Mouse (Mus musculus): ENCODE results near the gene Mib2. TPM values are rescaled to one million over a fixed set of nuclear protein-coding genes. Genes with fewer than 3 reads are reported as not detected.

The Mib2 gene
- polyA plus RNA-seq, 1 experiment from 2014 or later: 39.1 TPM

DNA sequence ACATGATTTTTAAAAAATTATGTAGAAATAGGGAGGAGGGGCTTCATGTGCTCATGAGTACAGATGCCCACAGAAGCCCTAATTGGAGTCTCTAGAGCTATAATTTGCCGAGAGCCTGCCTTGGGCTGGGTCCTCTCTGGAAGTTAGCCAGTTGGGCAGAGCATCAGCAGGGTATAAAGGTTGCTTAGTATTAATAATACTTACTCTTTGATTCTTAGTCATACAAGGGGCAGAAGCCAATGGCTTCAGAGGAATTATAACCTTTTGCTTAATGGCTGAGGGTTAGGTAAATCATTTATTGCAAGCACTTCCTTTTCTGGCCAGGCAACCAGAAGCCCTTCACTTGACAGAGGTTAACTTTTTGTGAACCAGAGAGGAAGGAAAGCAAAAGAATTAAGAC is 25.5 kb downstream of the Mib2 start:
- ATAC-seq (ENCODE audit: low FRiP score): no peak
- no peak overlapping the region for H3K4me2 ChIP-seq (replicated peaks)

DNA sequence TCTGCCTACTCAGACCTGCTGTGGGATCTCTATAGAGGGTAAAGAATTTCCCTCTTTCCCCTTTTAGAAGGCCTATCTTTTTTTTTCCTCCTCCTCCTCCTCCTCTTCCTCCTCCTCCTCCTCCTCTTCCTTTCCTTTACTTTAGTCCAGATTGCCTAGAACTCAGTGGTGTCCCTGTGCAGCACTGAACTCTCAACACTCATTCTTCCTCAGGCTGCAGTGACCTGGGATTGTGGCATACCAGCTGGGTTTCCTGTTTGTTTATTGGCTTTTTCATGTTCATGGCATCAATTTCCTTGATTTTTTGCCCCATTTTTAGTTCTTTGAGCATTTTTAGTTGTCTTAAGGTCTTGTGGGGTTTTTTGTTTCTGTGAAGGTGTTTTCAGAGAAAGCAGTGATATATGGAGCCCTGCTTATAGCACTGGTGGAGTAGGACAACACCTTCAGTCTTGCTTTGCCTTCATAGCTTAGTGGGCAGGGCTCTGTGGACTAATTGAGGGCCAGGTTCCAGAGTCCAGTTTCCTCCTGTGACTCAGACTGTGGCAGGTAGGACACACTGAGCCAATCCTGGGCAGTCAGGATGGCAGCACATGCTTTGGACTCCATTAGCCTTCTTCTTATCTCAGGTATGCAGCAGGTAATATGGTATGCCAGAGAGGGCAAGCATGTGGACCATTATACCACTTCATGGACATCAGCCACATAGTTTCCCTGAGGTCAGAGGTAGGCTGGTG is 33.1 kb downstream of the Mib2 start:
- Histone ChIP-seq H3K4me1 (no peaks in the 10 kb centered on the region), H3K9me3 (replicated peaks) (no peaks in the 10 kb centered on the region), H3K27me3 (no peaks in the 10 kb centered on the region), H3K27ac (no peak overlapping the region), H3K4me2 (replicated peaks) (no peak overlapping the region), H3K4me3 (no peak overlapping the region), H3K36me3 (peaks cover 87% of the 10 kb centered on the region), H3K9ac (no peak overlapping the region)
- ATAC-seq (ENCODE audit: low FRiP score): no peak

More for the DNA sequence above, 25.5 kb downstream of the Mib2 start:
- H3K36me3 ChIP-seq: peaks cover 79% of the 10 kb centered on the region
- H3K4me3 ChIP-seq: no peak overlapping the region
- H3K9me3 ChIP-seq (replicated peaks): no peaks in the 10 kb centered on the region
- no peak overlapping the region for H3K9ac ChIP-seq
- H3K27me3 ChIP-seq: no peaks in the 10 kb centered on the region
- no peaks in the 10 kb centered on the region for H3K4me1 ChIP-seq
- WGBS: 91% methylated on average over 1 of the region's 1 CpGs
- H3K27ac ChIP-seq: no peak overlapping the region

DNA sequence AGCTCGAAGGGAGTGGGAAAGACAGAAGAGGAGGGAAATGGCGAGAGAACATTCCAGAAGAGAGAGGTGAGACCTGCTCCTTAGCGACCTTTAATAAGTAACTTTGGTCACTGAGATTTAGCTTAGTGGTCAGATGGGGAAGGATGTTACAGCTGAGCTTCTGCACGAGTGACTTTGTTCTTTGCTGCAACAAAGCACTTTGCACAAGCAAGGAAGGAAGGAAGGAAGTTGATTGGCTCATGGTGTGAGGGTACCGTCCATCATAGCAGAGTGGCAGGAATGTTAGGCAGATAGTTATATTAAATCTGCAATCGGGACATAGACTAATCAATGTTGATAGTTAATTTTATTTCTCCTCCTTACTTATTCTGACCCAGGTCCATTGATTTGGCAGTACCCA is 38.7 kb downstream of the Mib2 start:
- Histone ChIP-seq H3K4me3 (no peak overlapping the region), H3K4me2 (replicated peaks) (no peak overlapping the region), H3K9me3 (replicated peaks) (no peaks in the 10 kb centered on the region), H3K4me1 (peaks cover 2% of the 10 kb centered on the region; the same call in 1 of the 2 replicates), H3K27me3 (no peaks in the 10 kb centered on the region), H3K27ac (no peak overlapping the region), H3K9ac (no peak overlapping the region), H3K36me3 (peaks cover 68% of the 10 kb centered on the region)
- WGBS: 87% methylated on average over 6 of the region's 6 CpGs
- ATAC-seq (ENCODE audit: low FRiP score): no peak

DNA sequence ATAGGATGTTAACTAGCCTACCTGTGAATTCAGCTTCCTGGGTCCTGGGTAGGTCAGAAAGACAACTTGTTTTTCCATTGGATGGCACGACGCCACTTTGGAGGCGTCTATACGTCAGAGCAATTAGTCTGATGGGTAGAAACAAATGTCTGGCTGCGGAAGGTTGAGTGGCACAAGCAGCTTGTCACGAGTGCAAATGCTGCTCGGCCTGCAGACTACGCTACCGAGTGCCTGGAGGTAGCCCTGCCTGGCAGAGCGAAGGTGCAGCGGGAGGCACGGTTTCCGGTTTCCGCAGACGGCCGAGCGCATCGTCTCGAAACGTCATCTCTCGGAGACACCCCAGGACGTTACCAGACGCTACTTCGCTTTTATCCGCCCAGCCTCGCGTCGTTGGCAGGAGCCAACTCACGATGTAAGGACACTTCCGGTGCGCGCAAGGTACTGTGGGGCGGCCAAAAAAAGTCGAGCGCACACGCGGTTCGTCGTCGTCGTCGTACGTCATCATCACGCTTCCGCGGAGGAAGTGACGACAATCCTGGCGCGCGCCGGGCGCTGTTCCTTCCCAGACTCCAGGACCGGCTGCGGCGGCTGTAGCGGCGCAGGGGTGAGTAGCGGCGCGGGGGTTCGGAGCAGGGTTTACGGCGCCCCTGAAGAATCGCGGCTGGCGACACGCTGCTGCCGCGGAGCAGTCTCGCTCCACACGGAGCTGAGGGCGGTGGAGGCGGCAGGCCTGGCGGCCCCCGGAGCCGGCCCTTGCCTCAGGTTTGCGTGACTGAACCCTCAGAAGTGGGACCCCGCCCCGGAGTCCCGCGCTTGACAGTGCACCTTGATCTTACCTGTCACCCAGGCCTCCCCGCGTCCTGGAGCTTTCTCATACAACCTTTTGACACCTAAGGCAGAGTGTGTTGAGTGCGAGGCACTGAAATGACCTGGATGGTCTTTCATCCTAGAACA is 44.4 kb downstream of the Mib2 start, which contains the start of gene Cdk11b:
Gene Cdk11b, plus strand, starts transcription at position 517 of the 954 bp plus-strand sequence.
- WGBS: under 1% methylated on average over 72 of the region's 84 CpGs
- Histone ChIP-seq H3K4me3 (peak within 1 kb of the TSS; percentile 98), H3K27me3 (no peaks in the 10 kb centered on the region), H3K9me3 (replicated peaks) (no peaks in the 10 kb centered on the region), H3K27ac (peak within 1 kb of the TSS; percentile 83), H3K36me3 (peaks cover 35% of the 10 kb centered on the region), H3K9ac (peak within 1 kb of the TSS; percentile 90), H3K4me2 (replicated peaks) (peak within 1 kb of the TSS; percentile 62), H3K4me1 (peaks cover 6% of the 10 kb centered on the region)
- ATAC-seq (ENCODE audit: low FRiP score): peak; percentile 100

DNA sequence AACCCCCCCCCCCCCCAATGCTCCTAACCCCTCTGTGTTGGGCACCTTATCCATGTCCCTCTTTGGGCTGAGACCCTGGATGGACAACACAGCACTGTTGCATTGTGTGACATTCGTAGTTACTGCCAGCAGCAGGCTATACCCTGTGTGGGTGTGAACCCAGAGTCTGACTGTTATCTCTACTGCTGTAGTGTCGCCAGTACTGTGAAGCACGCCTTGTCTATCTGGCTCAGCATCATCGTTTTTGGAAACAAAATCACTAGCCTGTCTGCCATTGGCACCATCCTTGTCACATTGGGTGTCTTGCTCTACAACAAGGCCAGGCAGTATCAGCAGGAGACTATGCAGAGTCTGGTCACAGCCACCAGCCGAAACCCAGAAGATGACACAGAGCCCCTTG is 50.7 kb downstream of the Mib2 start:
- Histone ChIP-seq H3K4me1 (no peaks in the 10 kb centered on the region), H3K9me3 (replicated peaks) (no peaks in the 10 kb centered on the region)
- 86% methylated on average over 5 of the region's 5 CpGs for WGBS

DNA sequence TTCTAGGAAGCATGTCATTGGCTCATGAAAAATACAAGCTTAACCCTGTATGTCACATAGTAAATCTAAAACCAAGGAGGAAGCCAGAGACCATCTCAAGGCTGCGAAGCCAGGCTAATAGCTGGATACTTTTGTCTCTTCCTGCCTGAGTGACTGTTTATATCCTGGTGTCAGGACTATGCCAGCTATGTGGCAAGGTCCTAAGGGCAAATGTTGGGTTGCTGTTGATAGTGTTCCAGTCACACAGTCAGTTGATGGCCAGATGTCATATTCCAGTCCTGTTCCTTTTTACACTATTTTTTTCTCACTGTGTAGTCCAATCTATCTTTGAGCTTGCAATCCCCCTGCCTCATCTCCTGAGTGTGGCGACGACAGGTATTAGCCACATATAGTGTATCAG is 55.7 kb downstream of the Mib2 start:
- WGBS: 95% methylated on average over 3 of the region's 3 CpGs
- no peak overlapping the region for H3K4me3 ChIP-seq
- no peaks in the 10 kb centered on the region for H3K27me3 ChIP-seq
- H3K36me3 ChIP-seq: peaks cover 76% of the 10 kb centered on the region
- H3K27ac ChIP-seq: no peak overlapping the region
- ATAC-seq (ENCODE audit: low FRiP score): no peak
- H3K4me2 ChIP-seq (replicated peaks): no peak overlapping the region
- H3K4me1 ChIP-seq: no peaks in the 10 kb centered on the region
- H3K9ac ChIP-seq: no peak overlapping the region
- no peaks in the 10 kb centered on the region for H3K9me3 ChIP-seq (replicated peaks)

More for the DNA sequence above, 50.7 kb downstream of the Mib2 start:
- no peak overlapping the region for H3K27ac ChIP-seq
- no peak overlapping the region for H3K4me3 ChIP-seq
- peaks cover 74% of the 10 kb centered on the region for H3K36me3 ChIP-seq
- H3K9ac ChIP-seq: no peak overlapping the region
- H3K27me3 ChIP-seq: no peaks in the 10 kb centered on the region
- no peak overlapping the region for H3K4me2 ChIP-seq (replicated peaks)
- ATAC-seq (ENCODE audit: low FRiP score): no peak

DNA sequence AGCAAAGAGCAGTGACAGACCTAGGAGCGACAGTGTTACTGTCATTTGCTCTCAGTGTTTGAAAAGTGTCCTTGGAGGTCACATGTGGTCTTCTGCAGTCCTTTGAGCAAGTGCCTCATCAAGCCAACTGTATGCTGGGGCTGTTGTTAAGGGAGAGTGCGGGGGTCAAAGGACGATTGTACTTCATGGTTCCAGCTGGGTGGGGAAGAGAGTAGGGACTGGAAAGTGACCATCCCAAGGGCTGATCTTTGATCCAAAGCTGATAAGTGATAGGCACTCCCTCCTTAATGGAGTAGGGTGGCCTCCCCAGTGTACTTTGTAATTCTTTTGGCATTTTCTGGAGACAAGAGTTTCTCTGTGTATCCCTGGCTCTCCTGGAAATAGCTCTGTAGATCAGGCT is 57.1 kb downstream of the Mib2 start:
- H3K9me3 ChIP-seq (replicated peaks): no peaks in the 10 kb centered on the region
- WGBS: 87% methylated on average over 3 of the region's 3 CpGs
- H3K9ac ChIP-seq: no peak overlapping the region

DNA sequence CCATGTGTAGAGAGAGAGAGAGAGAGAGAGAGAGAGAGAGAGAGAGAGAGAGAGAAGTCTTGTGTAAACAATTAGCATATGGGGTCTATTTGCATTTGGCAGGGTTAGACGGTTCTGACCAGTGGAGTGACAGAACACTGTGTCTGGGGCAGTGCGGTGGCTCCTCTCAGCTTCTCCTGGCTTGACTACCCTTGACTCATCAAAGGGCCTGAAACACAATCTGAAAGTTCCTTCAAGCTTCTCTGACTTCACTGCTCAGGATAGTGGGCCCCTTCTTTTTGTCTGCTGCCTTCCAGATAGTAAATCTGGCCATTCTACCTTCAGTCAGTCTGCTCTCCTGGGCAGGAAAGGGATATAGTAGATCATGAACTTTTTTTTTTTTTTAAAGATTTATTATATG is 62.2 kb downstream of the Mib2 start:
- H3K36me3 ChIP-seq: peaks cover 44% of the 10 kb centered on the region
- WGBS: 88% methylated on average over 2 of the region's 2 CpGs

More for the DNA sequence above, 57.1 kb downstream of the Mib2 start:
- Histone ChIP-seq H3K36me3 (peaks cover 66% of the 10 kb centered on the region), H3K4me2 (replicated peaks) (no peak overlapping the region), H3K27ac (no peak overlapping the region), H3K27me3 (no peaks in the 10 kb centered on the region), H3K4me1 (no peaks in the 10 kb centered on the region), H3K4me3 (no peak overlapping the region)
- ATAC-seq (ENCODE audit: low FRiP score): no peak

DNA sequence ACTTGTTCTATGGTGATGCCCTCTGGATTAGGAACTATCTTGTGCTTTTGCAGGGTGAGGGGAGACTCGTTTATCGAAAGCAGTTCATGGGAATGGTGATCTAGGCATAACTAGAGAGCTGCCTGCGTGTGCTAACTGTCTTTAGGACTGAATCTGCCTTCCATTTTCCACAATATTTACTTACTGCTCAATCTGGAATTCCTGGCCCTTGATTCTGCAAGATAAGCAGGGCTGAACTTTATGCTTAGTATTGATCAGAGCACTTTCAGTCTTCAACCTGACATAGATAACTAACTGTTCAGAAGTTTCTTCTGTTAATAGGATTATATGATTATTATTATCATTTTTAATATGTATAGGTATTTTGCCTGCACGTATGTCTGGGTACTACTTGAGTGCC is 63.9 kb downstream of the Mib2 start:
- Histone ChIP-seq H3K27me3 (no peaks in the 10 kb centered on the region), H3K9ac (no peak overlapping the region), H3K9me3 (replicated peaks) (no peaks in the 10 kb centered on the region), H3K36me3 (peaks cover 36% of the 10 kb centered on the region), H3K27ac (no peak overlapping the region), H3K4me3 (no peak overlapping the region), H3K4me2 (replicated peaks) (no peak overlapping the region), H3K4me1 (peaks cover 15% of the 10 kb centered on the region)
- ATAC-seq (ENCODE audit: low FRiP score): no peak
- 96% methylated on average over 4 of the region's 4 CpGs for WGBS

More for the DNA sequence above, 62.2 kb downstream of the Mib2 start:
- Histone ChIP-seq H3K4me2 (replicated peaks) (no peak overlapping the region), H3K27me3 (no peaks in the 10 kb centered on the region), H3K4me1 (peaks cover 13% of the 10 kb centered on the region), H3K4me3 (no peak overlapping the region), H3K27ac (no peak overlapping the region), H3K9me3 (replicated peaks) (no peaks in the 10 kb centered on the region), H3K9ac (no peak overlapping the region)
- no peak for ATAC-seq (ENCODE audit: low FRiP score)

Other genes starting within 250 kb of the Mib2 start
- gene Tmem52, start 200.1 kb downstream of the Mib2 start, polyA plus RNA-seq (2016; fragmentation: Nextera tagmentation; extraction: Ambion mirVana): not detected in 2 replicates
- 757 and 772 TPM in 2 replicates for gene Gnb1, start 177.8 kb downstream of the Mib2 start, polyA plus RNA-seq (2016; fragmentation: Nextera tagmentation; extraction: Ambion mirVana)
- gene Nadk, start 106.8 kb downstream of the Mib2 start, polyA plus RNA-seq (2016; fragmentation: Nextera tagmentation; extraction: Ambion mirVana): 89.0 and 92.4 TPM in 2 replicates
- gene Slc35e2, start 67.8 kb downstream of the Mib2 start, polyA plus RNA-seq (2016; fragmentation: Nextera tagmentation; extraction: Ambion mirVana): 16.4 and 16.6 TPM in 2 replicates
- 85.3 and 86.8 TPM in 2 replicates for gene Cdk11b, start 44.3 kb downstream of the Mib2 start, polyA plus RNA-seq (2016; fragmentation: Nextera tagmentation; extraction: Ambion mirVana)
- not detected in 2 replicates for gene Gm10563, start 23.8 kb downstream of the Mib2 start, polyA plus RNA-seq (2016; fragmentation: Nextera tagmentation; extraction: Ambion mirVana)
- gene Mmp23, start 15.8 kb downstream of the Mib2 start, polyA plus RNA-seq (2016; fragmentation: Nextera tagmentation; extraction: Ambion mirVana): 3.9 and 5.9 TPM in 2 replicates
- 10.4 and 10.9 TPM in 2 replicates for gene Fndc10, start 25.1 kb upstream of the Mib2 start, polyA plus RNA-seq (2016; fragmentation: Nextera tagmentation; extraction: Ambion mirVana)
- gene Ssu72, start 35.6 kb upstream of the Mib2 start, polyA plus RNA-seq (2016; fragmentation: Nextera tagmentation; extraction: Ambion mirVana): 140 and 144 TPM in 2 replicates
- gene Tmem240, start 65.6 kb upstream of the Mib2 start, polyA plus RNA-seq (2016; fragmentation: Nextera tagmentation; extraction: Ambion mirVana): 5.3 and 5.5 TPM in 2 replicates
- gene Atad3a, start 91.9 kb upstream of the Mib2 start, polyA plus RNA-seq (2016; fragmentation: Nextera tagmentation; extraction: Ambion mirVana): 81.8 and 84.7 TPM in 2 replicates
- 12.2 and 12.9 TPM in 2 replicates for gene Vwa1, start 105.5 kb upstream of the Mib2 start, polyA plus RNA-seq (2016; fragmentation: Nextera tagmentation; extraction: Ambion mirVana)
- 0.58 and 0.86 TPM in 2 replicates for gene Tmem88b, start 116.7 kb upstream of the Mib2 start, polyA plus RNA-seq (2016; fragmentation: Nextera tagmentation; extraction: Ambion mirVana)
- gene Ankrd65, start 121.2 kb upstream of the Mib2 start, polyA plus RNA-seq (2016; fragmentation: Nextera tagmentation; extraction: Ambion mirVana): not detected in 2 replicates
- gene Mrpl20, start 133.7 kb upstream of the Mib2 start, polyA plus RNA-seq (2016; fragmentation: Nextera tagmentation; extraction: Ambion mirVana): 189 and 204 TPM in 2 replicates
- 207 and 217 TPM in 2 replicates for gene Ccnl2, start 143.3 kb upstream of the Mib2 start, polyA plus RNA-seq (2016; fragmentation: Nextera tagmentation; extraction: Ambion mirVana)
- 127 and 133 TPM in 2 replicates for gene Aurkaip1, start 162.1 kb upstream of the Mib2 start, polyA plus RNA-seq (2016; fragmentation: Nextera tagmentation; extraction: Ambion mirVana)
- gene Mxra8, start 170.5 kb upstream of the Mib2 start, polyA plus RNA-seq (2016; fragmentation: Nextera tagmentation; extraction: Ambion mirVana): 40.6 and 40.7 TPM in 2 replicates
- gene Dvl1, start 178.2 kb upstream of the Mib2 start, polyA plus RNA-seq (2016; fragmentation: Nextera tagmentation; extraction: Ambion mirVana): 18.6 and 20.0 TPM in 2 replicates
- gene Tas1r3, start 194.2 kb upstream of the Mib2 start, polyA plus RNA-seq (2016; fragmentation: Nextera tagmentation; extraction: Ambion mirVana): 0.53 and 0.65 TPM in 2 replicates
- 18.5 and 18.6 TPM in 2 replicates for gene Cptp, start 200.2 kb upstream of the Mib2 start, polyA plus RNA-seq (2016; fragmentation: Nextera tagmentation; extraction: Ambion mirVana)
- gene Ints11, start 200.3 kb upstream of the Mib2 start, polyA plus RNA-seq (2016; fragmentation: Nextera tagmentation; extraction: Ambion mirVana): 74.9 and 76.3 TPM in 2 replicates
- gene Pusl1, start 222.6 kb upstream of the Mib2 start, polyA plus RNA-seq (2016; fragmentation: Nextera tagmentation; extraction: Ambion mirVana): 45.1 and 48.3 TPM in 2 replicates
- gene Acap3, start 222.6 kb upstream of the Mib2 start, polyA plus RNA-seq (2016; fragmentation: Nextera tagmentation; extraction: Ambion mirVana): 64.9 and 66.9 TPM in 2 replicates

Data from hindbrain, embryonic 12.5 days (tissue).